Comparison of ENCODE assay signal across 8 mouse cellular contexts in genomic region chr13:45239153-45239552, GRCm38 (mm10).
A peak's percentile ranks its signal among the peaks of the same experiment; 100 is the strongest.
DNase-seq lines count a peak whose midpoint lies in the region; ATAC-seq lines count a peak whose summit lies in the region.

No protein-coding gene starts in this region.

- DNase-seq in cerebellum, adult 18-20 months: peak; percentile 20 to 22
- no peak for DNase-seq in cerebellum, adult 9-10 months
- peak; percentile 23 to 25 for DNase-seq in urinary bladder, adult 18-20 months (ENCODE audit: low spot score in 2 of 2)
- DNase-seq in urinary bladder, postnatal 4 days (ENCODE audit: low spot score in 2 of 2): no peak
- DNase-seq in layer of hippocampus, adult 8-10 months (ENCODE audit: low spot score in 2 of 2): peak; percentile 21 to 32
- no peak for DNase-seq in embryo, embryonic 11 days
- DNase-seq in heart, adult 9 months (ENCODE audit: low spot score in 2 of 2): no peak

- ATAC-seq in megakaryocyte, adult 5-6 weeks (ENCODE audit: poor library complexity, severe bottlenecking): 0 out of 2 replicates have a peak, but pooled peaks have one; percentile 49

Comparison
In these comparisons a context has a peak if more than half of its experiments do, and no peak if none do; other contexts are left out.
1. DNase-seq: peak in cerebellum, adult 18-20 months (2 of 2), urinary bladder, adult 18-20 months (2 of 2) and layer of hippocampus, adult 8-10 months (2 of 2); none in cerebellum, adult 9-10 months (single experiment), urinary bladder, postnatal 4 days (0 of 2), embryo, embryonic 11 days (single experiment) and heart, adult 9 months (0 of 2).